Mouse (Mus musculus) hindbrain, embryonic 11.5 days (tissue): ENCODE measurements at regions not wholly inside any gene's neighbourhood (a gene's known extent, or its start where the extent isn't known, plus 50 kb on each side); places are given as distances from the start of the nearest gene placed in this dataset.
"Not testable (repeated sequence)": the region's sequence is repeated elsewhere in the genome, so short reads cannot be mapped to it uniquely, and the experiment has no call there.

Experiments
- ATAC-seq: fragments of 200-750 bp; cut with Nextera tagmentation; 2 replicates; pipeline ENCODE4 v1.8.0; 2017; ENCODE audit warnings: mild to moderate bottlenecking, moderate TSS enrichment, moderate library complexity; ENCODE audit not compliant: low FRiP score
- DNase-seq: peaks from one replicate; pipeline ENCODE4 v3.0.0-alpha.2; 2015; ENCODE audit warnings: low spot score
- H3K27ac ChIP-seq: fragments of 300-500 bp; sonication (generic); 2 replicates; pipeline ENCODE4 v1.5.1; 2014; ENCODE audit warnings: mild to moderate bottlenecking, low read depth, low read length
- H3K27me3 ChIP-seq: fragments of 300-500 bp; sonication (generic); 2 replicates; pipeline ENCODE4 v1.6.1; 2014; ENCODE audit warnings: mild to moderate bottlenecking, low read length, moderate library complexity, mixed read lengths; ENCODE audit not compliant: control insufficient read depth, insufficient read depth
- H3K36me3 ChIP-seq: fragments of 300-500 bp; sonication (generic); 2 replicates; pipeline ENCODE4 v1.6.1; 2014; ENCODE audit warnings: mild to moderate bottlenecking, low read length, moderate library complexity, mixed read lengths; ENCODE audit not compliant: control insufficient read depth, insufficient read depth
- H3K4me1 ChIP-seq: fragments of 300-500 bp; sonication (generic); replicated peaks from 2 replicates; pipeline ENCODE4 v1.6.1; 2014; ENCODE audit warnings: low read length, mixed read lengths; ENCODE audit not compliant: control insufficient read depth, insufficient read depth
- H3K4me2 ChIP-seq: fragments of 300-500 bp; sonication (generic); replicated peaks from 2 replicates; pipeline ENCODE4 v1.6.1; 2014; ENCODE audit warnings: mild to moderate bottlenecking, low read depth, low read length
- H3K4me3 ChIP-seq: fragments of 300-500 bp; sonication (generic); 2 replicates; pipeline ENCODE4 v1.5.1; 2014; ENCODE audit warnings: low read depth, low read length
- H3K9ac ChIP-seq: fragments of 300-500 bp; sonication (generic); 2 replicates; pipeline ENCODE4 v1.6.1; 2014; ENCODE audit warnings: low read depth, low read length
- H3K9me3 ChIP-seq: fragments of 300-500 bp; sonication (generic); 2 replicates; pipeline ENCODE4 v1.6.1; 2016; ENCODE audit warnings: low read length; ENCODE audit not compliant: control insufficient read depth
- WGBS: fragments of 180-500 bp; shearing (Covaris S2); extraction: QIAGEN DNeasy Blood & Tissue Kit; methylation state at CpG from one replicate; pipeline ENCODE4 v1.1.7; 2014; 5-methylcytosine and 5-hydroxymethylcytosine counted together

GRCm38 (mm10) chr4:51868250-51868649 lies 570.8 kb upstream of the Smc2 start:
- H3K27me3 ChIP-seq, result no peaks in the 10 kb centered on the region
- H3K4me2 ChIP-seq, result no peak overlapping the region
- no peaks in the 10 kb centered on the region for H3K36me3 ChIP-seq
- H3K4me3 ChIP-seq, result no peak overlapping the region
- H3K9me3 ChIP-seq, result no peaks in the 10 kb centered on the region
- H3K27ac ChIP-seq, result no peak overlapping the region
- no peak for DNase-seq
- no peak for ATAC-seq
- WGBS, result 84% methylated on average over 3 of the region's 3 CpGs
- H3K4me1 ChIP-seq, result no peaks in the 10 kb centered on the region
- H3K9ac ChIP-seq, result no peak overlapping the region

DNA sequence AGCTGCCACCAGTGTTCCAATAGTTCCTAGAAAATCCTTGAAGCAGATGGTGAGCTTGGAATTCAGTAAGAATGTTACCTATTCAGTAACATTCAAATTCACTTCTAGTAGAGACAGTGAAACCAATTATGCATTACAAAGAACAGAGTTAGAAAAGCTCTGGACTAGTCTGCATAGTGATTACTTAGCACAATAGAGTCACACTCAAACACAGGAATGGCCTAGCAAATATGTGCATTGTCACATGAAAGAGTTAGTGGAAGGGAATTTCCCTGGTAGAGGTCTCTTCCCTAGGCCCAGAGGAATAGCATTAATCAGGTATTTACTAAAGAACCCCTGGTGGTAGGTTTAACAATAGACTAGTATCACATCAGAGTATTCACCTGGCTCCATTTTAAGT lies 570.3 kb upstream of the Smc2 start:
- H3K36me3 ChIP-seq, H3K27ac ChIP-seq, H3K9ac ChIP-seq, H3K4me1 ChIP-seq, ATAC-seq, H3K27me3 ChIP-seq, DNase-seq, H3K4me2 ChIP-seq, H3K9me3 ChIP-seq, H3K4me3 ChIP-seq: not testable (repeated sequence)

- no peaks in the 10 kb centered on the region for H3K27me3 ChIP-seq
- no peak for ATAC-seq
- no peak overlapping the region for H3K27ac ChIP-seq
- H3K4me3 ChIP-seq, result no peak overlapping the region
- H3K4me2 ChIP-seq, result no peak overlapping the region
- no peaks in the 10 kb centered on the region for H3K36me3 ChIP-seq
- no peak overlapping the region for H3K9ac ChIP-seq
- H3K4me1 ChIP-seq, result no peaks in the 10 kb centered on the region
- H3K9me3 ChIP-seq, result no peaks in the 10 kb centered on the region
- 86% methylated on average over 4 of the region's 4 CpGs for WGBS
- DNase-seq, result no peak
Measured at GRCm38 (mm10) chr4:51885460-51885859, 553.6 kb upstream of the Smc2 start.

DNA sequence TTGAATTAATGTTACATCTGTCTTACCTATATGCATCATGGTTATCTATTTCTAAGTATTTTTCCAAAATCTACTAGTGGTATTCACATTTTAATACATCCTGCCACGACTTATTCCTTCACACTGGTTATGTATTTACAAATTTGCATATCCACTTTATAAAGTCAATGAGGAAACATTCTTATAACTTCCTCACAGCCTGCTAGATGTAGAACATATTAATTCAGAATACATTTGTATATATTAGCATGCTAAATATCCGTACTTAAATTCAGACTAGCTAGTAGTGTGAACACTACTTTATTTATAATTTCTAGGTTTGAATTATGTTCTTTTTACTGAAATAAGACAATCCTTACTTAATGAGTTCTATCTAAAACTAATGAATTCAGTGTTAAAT lies 549.8 kb upstream of the Smc2 start:
- H3K9me3 ChIP-seq, result no peaks in the 10 kb centered on the region
- no peak for DNase-seq
- WGBS, result 79% methylated on average over 2 of the region's 2 CpGs
- no peak overlapping the region for H3K27ac ChIP-seq
- no peak overlapping the region for H3K4me3 ChIP-seq
- no peaks in the 10 kb centered on the region for H3K36me3 ChIP-seq
- no peak overlapping the region for H3K4me2 ChIP-seq
- H3K9ac ChIP-seq, result no peak overlapping the region
- no peaks in the 10 kb centered on the region for H3K27me3 ChIP-seq
- no peaks in the 10 kb centered on the region for H3K4me1 ChIP-seq
- no peak for ATAC-seq

DNA sequence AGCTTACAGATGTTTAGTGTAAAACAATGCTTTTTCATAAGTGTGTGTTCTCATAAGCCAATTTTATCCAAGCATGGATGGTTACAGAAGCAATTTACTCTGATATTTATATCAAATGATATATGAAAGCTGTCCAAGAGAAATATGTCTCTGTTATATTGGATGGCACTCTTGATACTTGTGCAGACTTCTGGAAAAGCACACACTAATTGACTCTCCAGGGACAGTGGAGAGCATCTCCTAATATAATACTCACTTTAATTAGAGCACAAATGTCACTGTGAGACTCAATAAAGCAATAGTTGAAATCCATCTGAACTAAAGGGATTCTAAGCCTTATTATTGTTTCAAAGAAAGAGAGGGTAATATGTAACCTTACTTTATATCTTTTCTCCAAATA lies 510.8 kb upstream of the Smc2 start:
- H3K27me3 ChIP-seq, result no peaks in the 10 kb centered on the region
- H3K9me3 ChIP-seq, result no peaks in the 10 kb centered on the region
- ATAC-seq (peak; percentile 30; the same call in 1 of the 2 replicates), DNase-seq (no peak)
- no peaks in the 10 kb centered on the region for H3K36me3 ChIP-seq
- H3K4me3 ChIP-seq, result no peak overlapping the region
- no peak overlapping the region for H3K27ac ChIP-seq
- H3K9ac ChIP-seq, result no peak overlapping the region
- H3K4me1 ChIP-seq, result no peaks in the 10 kb centered on the region
- H3K4me2 ChIP-seq, result no peak overlapping the region

- Histone ChIP-seq H3K4me1 (no peaks in the 10 kb centered on the region), H3K36me3 (no peaks in the 10 kb centered on the region), H3K27ac (no peak overlapping the region), H3K4me2 (no peak overlapping the region), H3K27me3 (no peaks in the 10 kb centered on the region), H3K9me3 (no peaks in the 10 kb centered on the region), H3K9ac (no peak overlapping the region), H3K4me3 (no peak overlapping the region)
- no peak for DNase-seq
- no peak for ATAC-seq
- 94% methylated on average over 10 of the region's 10 CpGs for WGBS
Measured at GRCm38 (mm10) chr4:51969751-51970150, 469.3 kb upstream of the Smc2 start.

GRCm38 (mm10) chr4:51978962-51979361 lies 460.1 kb upstream of the Smc2 start:
- no peak for DNase-seq
- 87% methylated on average over 8 of the region's 8 CpGs for WGBS

DNA sequence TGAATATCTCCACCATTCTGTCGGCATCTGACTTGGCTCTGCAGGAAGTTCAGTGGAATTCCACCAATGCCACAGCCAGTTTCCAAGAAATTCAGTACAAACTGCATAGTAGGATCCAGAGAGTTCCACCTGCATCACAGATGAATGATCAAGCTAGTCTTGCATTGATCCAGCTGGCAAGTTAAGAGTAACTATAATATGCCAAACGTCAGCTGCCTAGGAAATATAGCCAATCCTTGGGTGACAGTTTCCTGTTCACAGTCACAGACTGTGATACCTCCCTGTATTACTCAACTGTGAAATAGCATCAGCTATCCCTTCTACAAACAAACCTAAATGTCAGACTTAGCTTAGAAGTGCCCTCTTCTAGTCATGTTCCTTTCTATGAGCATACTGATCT lies 446.6 kb upstream of the Smc2 start:
- no peaks in the 10 kb centered on the region for H3K27me3 ChIP-seq
- H3K9ac ChIP-seq, result no peak overlapping the region
- no peaks in the 10 kb centered on the region for H3K36me3 ChIP-seq
- H3K27ac ChIP-seq, result no peak overlapping the region
- DNase-seq (no peak), ATAC-seq (no peak)
- no peak overlapping the region for H3K4me2 ChIP-seq
- no peaks in the 10 kb centered on the region for H3K4me1 ChIP-seq
- H3K4me3 ChIP-seq, result no peak overlapping the region
- 84% methylated on average over 2 of the region's 2 CpGs for WGBS
- H3K9me3 ChIP-seq, result no peaks in the 10 kb centered on the region

More at GRCm38 (mm10) chr4:51978962-51979361, 460.1 kb upstream of the Smc2 start:
- ATAC-seq, result no peak
- H3K36me3 ChIP-seq, result no peaks in the 10 kb centered on the region
- no peak overlapping the region for H3K4me3 ChIP-seq
- H3K4me1 ChIP-seq, result no peaks in the 10 kb centered on the region
- no peaks in the 10 kb centered on the region for H3K27me3 ChIP-seq
- no peaks in the 10 kb centered on the region for H3K9me3 ChIP-seq
- H3K4me2 ChIP-seq, result no peak overlapping the region
- no peak overlapping the region for H3K27ac ChIP-seq
- no peak overlapping the region for H3K9ac ChIP-seq

- Histone ChIP-seq H3K4me2 (no peak overlapping the region), H3K27me3 (no peaks in the 10 kb centered on the region), H3K27ac (no peak overlapping the region), H3K4me1 (no peaks in the 10 kb centered on the region), H3K4me3 (no peak overlapping the region), H3K9me3 (no peaks in the 10 kb centered on the region), H3K36me3 (no peaks in the 10 kb centered on the region), H3K9ac (no peak overlapping the region)
- ATAC-seq (no peak), DNase-seq (no peak)
- WGBS, result 91% methylated on average over 11 of the region's 11 CpGs
Measured at GRCm38 (mm10) chr4:52036765-52037353, 402.2 kb upstream of the Smc2 start.
